Mouse (Mus musculus) brain, embryonic 14.5 days (tissue): Measurements from ENCODE around the gene Kctd21.

Source experiments
- CTCF ChIP-seq: fragments of 200-500 bp; IDR thresholded peaks from 2 replicates; pipeline ENCODE4 v1.5.1; 2012; ENCODE audit warnings: inconsistent platforms, mild to moderate bottlenecking, moderate library complexity, borderline replicate concordance; ENCODE audit not compliant: insufficient read depth, insufficient read length; ENCODE audit errors: extremely low read depth
- POLR2A ChIP-seq: fragments of 200-500 bp; IDR thresholded peaks from 2 replicates; pipeline ENCODE4 v1.6.1; 2012; ENCODE audit warnings: mild to moderate bottlenecking, inconsistent platforms, borderline replicate concordance; ENCODE audit not compliant: poor library complexity, insufficient read depth, insufficient read length, severe bottlenecking; ENCODE audit errors: extremely low read depth

DNA sequence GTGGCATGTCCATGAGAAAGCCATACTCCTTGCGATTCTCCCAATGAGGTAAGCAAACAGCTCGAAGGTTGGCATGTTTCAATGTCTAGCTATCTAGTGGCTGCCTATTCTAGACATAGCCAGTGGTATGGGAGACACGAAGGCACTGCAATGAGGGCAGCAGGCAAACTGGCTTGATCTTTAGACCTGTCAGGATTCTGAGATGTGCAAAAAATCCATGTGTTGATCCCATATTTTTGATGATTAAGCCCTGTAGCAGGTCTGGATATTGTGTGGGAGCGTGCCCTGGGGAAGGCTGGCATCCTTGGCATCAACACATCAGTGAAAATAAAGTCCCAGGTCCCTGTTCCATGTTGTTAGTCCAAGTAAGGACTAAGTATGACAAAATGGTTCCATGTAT, 56.4 kb downstream of the Kctd21 start:
- TF ChIP-seq CTCF (no peak), POLR2A (no peak)
